Mouse (Mus musculus) embryonic fibroblast, embryonic 13.5 days (primary cell): ENCODE measurements at regions not wholly inside any gene's neighbourhood (a gene's known extent, or its start where the extent isn't known, plus 50 kb on each side); places are given as distances from the start of the nearest gene placed in this dataset.

Experiments
- CTCF ChIP-seq: IDR thresholded peaks from 2 replicates; pipeline ENCODE4 v1.5.1; 2011; ENCODE audit warnings: mild to moderate bottlenecking, control low read depth, low read length, moderate library complexity, borderline replicate concordance; ENCODE audit not compliant: insufficient read depth
- POLR2A ChIP-seq: IDR thresholded peaks from 2 replicates; pipeline ENCODE4 v1.6.1; 2011; ENCODE audit warnings: low read depth, mild to moderate bottlenecking, control low read depth, low read length, moderate library complexity

GRCm38 (mm10) chr14:47877167-47877566 is 228.9 kb downstream of the Ktn1 start:
- TF ChIP-seq POLR2A (no peak), CTCF (no peak)
